Mouse (Mus musculus): ENCODE data around the gene Gm37240. TPM values are rescaled to one million over a fixed set of nuclear protein-coding genes. Genes with fewer than 3 reads are reported as not detected.
A peak's percentile ranks its signal among the peaks of the same experiment; 100 is the strongest.

The Gm37240 gene
- polyA plus RNA-seq, 1 experiment from 2014 or later: 0.82 TPM

GRCm38 (mm10) chr3:84450651-84451050 is 1436.7 kb downstream of the Gm37240 start:
- DNase-seq (ENCODE audit: low spot score) (no peak), ATAC-seq (ENCODE audit: insufficient read depth, low FRiP score, low TSS enrichment) (no peak)
- Histone ChIP-seq H3K4me1 (ENCODE audit: control insufficient read depth, insufficient read depth, low read length) (peaks cover 3% of the 10 kb centered on the region; the same call in 1 of the 2 replicates), H3K4me2 (ENCODE audit: low read depth) (no peak overlapping the region), H3K9ac (ENCODE audit: low read length) (no peak overlapping the region), H3K27me3 (ENCODE audit: control insufficient read depth, insufficient read depth, low read length) (no peaks in the 10 kb centered on the region), H3K9me3 (ENCODE audit: control insufficient read depth, low read length) (no peaks in the 10 kb centered on the region), H3K4me3 (ENCODE audit: low read depth, low read length) (no peak overlapping the region), H3K36me3 (ENCODE audit: control insufficient read depth, insufficient read depth, low read length) (no peaks in the 10 kb centered on the region), H3K27ac (ENCODE audit: low read depth, low read length) (no peak overlapping the region)
- WGBS: 66% methylated on average over 3 of the region's 3 CpGs

- DNase-seq (ENCODE audit: low spot score) (no peak), ATAC-seq (ENCODE audit: insufficient read depth, low FRiP score, low TSS enrichment) (no peak)
- Histone ChIP-seq H3K27me3 (ENCODE audit: control insufficient read depth, insufficient read depth, low read length) (peaks cover 3% of the 10 kb centered on the region; the same call in 1 of the 2 replicates), H3K4me1 (ENCODE audit: control insufficient read depth, insufficient read depth, low read length) (peaks cover 3% of the 10 kb centered on the region; the same call in 1 of the 2 replicates), H3K27ac (ENCODE audit: low read depth, low read length) (no peak overlapping the region), H3K4me2 (ENCODE audit: low read depth) (no peak overlapping the region), H3K9ac (ENCODE audit: low read length) (no peak overlapping the region), H3K4me3 (ENCODE audit: low read depth, low read length) (no peak overlapping the region), H3K9me3 (ENCODE audit: control insufficient read depth, low read length) (no peaks in the 10 kb centered on the region), H3K36me3 (ENCODE audit: control insufficient read depth, insufficient read depth, low read length) (no peaks in the 10 kb centered on the region)
- 85% methylated on average over 9 of the region's 9 CpGs for WGBS
Observed at GRCm38 (mm10) chr3:84449015-84449414, 1438.3 kb downstream of the Gm37240 start.

GRCm38 (mm10) chr3:84447803-84448202 is 1439.5 kb downstream of the Gm37240 start:
- 76% methylated on average over 5 of the region's 5 CpGs for WGBS
- ATAC-seq (ENCODE audit: insufficient read depth, low FRiP score, low TSS enrichment): no peak
- no peak overlapping the region for H3K4me2 ChIP-seq (ENCODE audit: low read depth)

More at GRCm38 (mm10) chr3:84447803-84448202, 1439.5 kb downstream of the Gm37240 start:
- Histone ChIP-seq H3K4me1 (ENCODE audit: control insufficient read depth, insufficient read depth, low read length) (peaks cover 3% of the 10 kb centered on the region; the same call in 1 of the 2 replicates), H3K27me3 (ENCODE audit: control insufficient read depth, insufficient read depth, low read length) (peaks cover 3% of the 10 kb centered on the region; the same call in 1 of the 2 replicates), H3K4me3 (ENCODE audit: low read depth, low read length) (no peak overlapping the region), H3K27ac (ENCODE audit: low read depth, low read length) (no peak overlapping the region), H3K9ac (ENCODE audit: low read length) (no peak overlapping the region), H3K36me3 (ENCODE audit: control insufficient read depth, insufficient read depth, low read length) (no peaks in the 10 kb centered on the region), H3K9me3 (ENCODE audit: control insufficient read depth, low read length) (no peaks in the 10 kb centered on the region)
- DNase-seq (ENCODE audit: low spot score): no peak

MicroRNA genes within 50 kb of the gene (microRNA counts, 519-probe panel; counts per million panel counts)
- microRNA mmu-miR-466k: 171 counts per million, percentile 57 among the panel's probes with 10 or more counts

Small RNA genes lying within 50 kb of the gene (microRNA-seq; reads per million reads assigned to microRNA genes)
- not detected for gene Mir466k

Other genes with a start within 250 kb of the Gm37240 start
- 0.84 and 0.88 TPM in 2 replicates for gene Fam160a1, start 70.2 kb downstream of the Gm37240 start, polyA plus RNA-seq (2014; fragmentation: Nextera tagmentation; extraction: Ambion mirVana)
- gene Glt28d2, start within 50 bp of the Gm37240 start, polyA plus RNA-seq (2014; fragmentation: Nextera tagmentation; extraction: Ambion mirVana): 0.24 and 0.53 TPM in 2 replicates
- 11.1 and 11.8 TPM in 2 replicates for gene Sh3d19, start 83.6 kb upstream of the Gm37240 start, polyA plus RNA-seq (2014; fragmentation: Nextera tagmentation; extraction: Ambion mirVana)
- not detected in 2 replicates for gene Prss48, start 115.0 kb upstream of the Gm37240 start, polyA plus RNA-seq (2014; fragmentation: Nextera tagmentation; extraction: Ambion mirVana)

Data from neural tube, embryonic 11.5 days (tissue).